Mouse (Mus musculus) heart, embryonic 11.5 days (tissue): ENCODE data around the gene Srl. TPM values are rescaled to one million over a fixed set of nuclear protein-coding genes. Genes with fewer than 3 reads are reported as not detected.
A peak's percentile ranks its signal among the peaks of the same experiment; 100 is the strongest.

Source experiments
- ATAC-seq: fragments of 200-750 bp; cut with Nextera tagmentation; replicated peaks from 2 replicates; pipeline ENCODE4 v1.8.0; 2017; ENCODE audit warnings: moderate library complexity; ENCODE audit not compliant: insufficient number of reproducible peaks, low FRiP score, low TSS enrichment
- H3K27ac ChIP-seq: fragments of 300-500 bp; sonication (generic); 2 replicates; pipeline ENCODE4 v1.5.1; 2014; ENCODE audit warnings: mild to moderate bottlenecking, low read depth, low read length
- H3K27me3 ChIP-seq: fragments of 300-500 bp; sonication (generic); 2 replicates; pipeline ENCODE4 v1.6.1; 2014; ENCODE audit warnings: mild to moderate bottlenecking, low read length, mixed read lengths; ENCODE audit not compliant: control insufficient read depth, insufficient read depth
- H3K36me3 ChIP-seq: fragments of 300-500 bp; sonication (generic); 2 replicates; pipeline ENCODE4 v1.6.1; 2014; ENCODE audit warnings: mild to moderate bottlenecking, low read length, moderate library complexity, mixed read lengths; ENCODE audit not compliant: control insufficient read depth, insufficient read depth
- H3K4me1 ChIP-seq: fragments of 300-500 bp; sonication (generic); 2 replicates; pipeline ENCODE4 v1.6.1; 2014; ENCODE audit warnings: low read length; ENCODE audit not compliant: control insufficient read depth, insufficient read depth
- H3K4me2 ChIP-seq: fragments of 300-500 bp; sonication (generic); 2 replicates; pipeline ENCODE4 v1.6.1; 2014; ENCODE audit warnings: mild to moderate bottlenecking, moderate library complexity
- H3K4me3 ChIP-seq: fragments of 300-500 bp; sonication (generic); 2 replicates; pipeline ENCODE4 v1.5.1; 2014; ENCODE audit warnings: low read depth, low read length
- H3K9ac ChIP-seq: fragments of 300-500 bp; sonication (generic); 2 replicates; pipeline ENCODE4 v1.6.1; 2014; ENCODE audit warnings: mild to moderate bottlenecking, low read depth, low read length, moderate library complexity
- H3K9me3 ChIP-seq: fragments of 300-500 bp; sonication (generic); replicated peaks from 2 replicates; pipeline ENCODE4 v1.6.1; 2016; ENCODE audit warnings: low read length; ENCODE audit not compliant: control insufficient read depth
- WGBS: fragments of 180-500 bp; shearing (Covaris S2); extraction: QIAGEN DNeasy Blood & Tissue Kit; methylation state at CpG from one replicate; pipeline ENCODE4 v1.1.7; 2014; ENCODE audit not compliant: insufficient replicate concordance; 5-methylcytosine and 5-hydroxymethylcytosine counted together
- polyA plus RNA-seq: library from polyadenylated mRNA; unstranded; fragments of >200 nt; fragmentation: Nextera tagmentation; extraction: Ambion mirVana; gene quantifications from 2 replicates; pipeline ENCODE4 v1.2.1, GENCODE M21; 2014

The Srl gene
- polyA plus RNA-seq, 1 experiment from 2014 or later: 147 TPM

GRCm38 (mm10) chr16:4519157-4519556 is 22.5 kb downstream of the Srl start:
- H3K9me3 ChIP-seq: no peaks in the 10 kb centered on the region
- H3K27me3 ChIP-seq: no peaks in the 10 kb centered on the region
- ATAC-seq: no peak
- H3K36me3 ChIP-seq: no peaks in the 10 kb centered on the region
- 0 out of 2 replicates have a peak overlapping the region, but pooled peaks have one; percentile 44 for H3K9ac ChIP-seq
- H3K4me3 ChIP-seq: no peak overlapping the region
- no peak overlapping the region for H3K27ac ChIP-seq
- H3K4me2 ChIP-seq: peak overlapping the region; percentile 18; the same call in 1 of the 2 replicates
- peaks cover 36% of the 10 kb centered on the region for H3K4me1 ChIP-seq
- 75% methylated on average over 4 of the region's 4 CpGs for WGBS

- Histone ChIP-seq H3K4me3 (no peak overlapping the region), H3K4me1 (peaks cover 38% of the 10 kb centered on the region), H3K27me3 (no peaks in the 10 kb centered on the region), H3K9ac (no peak overlapping the region), H3K36me3 (no peaks in the 10 kb centered on the region), H3K27ac (no peak overlapping the region), H3K4me2 (no peak overlapping the region), H3K9me3 (no peaks in the 10 kb centered on the region)
- WGBS: 58% methylated on average over 2 of the region's 2 CpGs
- ATAC-seq: no peak
Observed at GRCm38 (mm10) chr16:4517906-4518305, 23.7 kb downstream of the Srl start.

- ATAC-seq: no peak
- Histone ChIP-seq H3K9ac (peak overlapping the region; percentile 40; the same call in 1 of the 2 replicates), H3K4me2 (no peak overlapping the region), H3K4me1 (peaks cover 41% of the 10 kb centered on the region), H3K27ac (peak overlapping the region; percentile 97), H3K9me3 (no peaks in the 10 kb centered on the region), H3K27me3 (no peaks in the 10 kb centered on the region), H3K36me3 (no peaks in the 10 kb centered on the region; the same call in 1 of the 2 replicates), H3K4me3 (no peak overlapping the region)
- 63% methylated on average over 3 of the region's 3 CpGs for WGBS
Observed at GRCm38 (mm10) chr16:4514383-4514782, 27.2 kb downstream of the Srl start.

- ATAC-seq: 0 out of 2 replicates have a peak, but pooled peaks have one; percentile 28
- H3K4me1 ChIP-seq: peaks cover 38% of the 10 kb centered on the region
- H3K27me3 ChIP-seq: no peaks in the 10 kb centered on the region
- H3K27ac ChIP-seq: peak overlapping the region; percentile 97
- H3K9ac ChIP-seq: peak overlapping the region; percentile 36; the same call in 1 of the 2 replicates
- no peaks in the 10 kb centered on the region for H3K9me3 ChIP-seq
- H3K36me3 ChIP-seq: no peaks in the 10 kb centered on the region; the same call in 1 of the 2 replicates
- H3K4me2 ChIP-seq: peak overlapping the region; percentile 4; the same call in 1 of the 2 replicates
- 53% methylated on average over 3 of the region's 3 CpGs for WGBS
- no peak overlapping the region for H3K4me3 ChIP-seq
Observed at GRCm38 (mm10) chr16:4512661-4513438, 28.8 kb downstream of the Srl start.

GRCm38 (mm10) chr16:4511371-4511770 is 30.2 kb downstream of the Srl start:
- Histone ChIP-seq H3K27me3 (no peaks in the 10 kb centered on the region), H3K9ac (peak overlapping the region; percentile 6; the same call in 1 of the 2 replicates), H3K4me1 (peaks cover 35% of the 10 kb centered on the region), H3K4me2 (no peak overlapping the region), H3K36me3 (no peaks in the 10 kb centered on the region; the same call in 1 of the 2 replicates), H3K9me3 (no peaks in the 10 kb centered on the region), H3K4me3 (no peak overlapping the region), H3K27ac (peak overlapping the region; percentile 97)
- peak; percentile 57 for ATAC-seq
- 37% methylated on average over 2 of the region's 2 CpGs for WGBS

- peaks cover 6% of the 10 kb centered on the region for H3K4me1 ChIP-seq
- peak overlapping the region; percentile 44; the same call in 1 of the 2 replicates for H3K9ac ChIP-seq
- H3K27me3 ChIP-seq: no peaks in the 10 kb centered on the region
- H3K9me3 ChIP-seq: no peaks in the 10 kb centered on the region
- 70% methylated on average over 3 of the region's 3 CpGs for WGBS
- no peak for ATAC-seq
- H3K36me3 ChIP-seq: peaks cover 5% of the 10 kb centered on the region; the same call in 1 of the 2 replicates
- no peak overlapping the region for H3K4me2 ChIP-seq
- H3K4me3 ChIP-seq: no peak overlapping the region
- peak overlapping the region; percentile 41; the same call in 1 of the 2 replicates for H3K27ac ChIP-seq
Observed at GRCm38 (mm10) chr16:4506181-4506580, 35.4 kb downstream of the Srl start.

- Histone ChIP-seq H3K4me3 (no peak overlapping the region), H3K9me3 (no peaks in the 10 kb centered on the region), H3K9ac (no peak overlapping the region), H3K4me2 (no peak overlapping the region), H3K4me1 (peaks cover 8% of the 10 kb centered on the region), H3K27ac (no peak overlapping the region), H3K36me3 (peaks cover 5% of the 10 kb centered on the region; the same call in 1 of the 2 replicates), H3K27me3 (no peaks in the 10 kb centered on the region)
- WGBS: 83% methylated on average over 1 of the region's 1 CpGs
- ATAC-seq: no peak
Observed at GRCm38 (mm10) chr16:4503495-4503894, 38.1 kb downstream of the Srl start.

- Histone ChIP-seq H3K27ac (no peak overlapping the region), H3K27me3 (no peaks in the 10 kb centered on the region), H3K9me3 (no peaks in the 10 kb centered on the region), H3K4me3 (no peak overlapping the region), H3K9ac (no peak overlapping the region), H3K36me3 (peaks cover 5% of the 10 kb centered on the region; the same call in 1 of the 2 replicates), H3K4me2 (no peak overlapping the region), H3K4me1 (peaks cover 17% of the 10 kb centered on the region)
- no peak for ATAC-seq
Observed at GRCm38 (mm10) chr16:4502568-4502967, 39.0 kb downstream of the Srl start.
